Mouse (Mus musculus): ENCODE data around the gene Trnt1.

DNA sequence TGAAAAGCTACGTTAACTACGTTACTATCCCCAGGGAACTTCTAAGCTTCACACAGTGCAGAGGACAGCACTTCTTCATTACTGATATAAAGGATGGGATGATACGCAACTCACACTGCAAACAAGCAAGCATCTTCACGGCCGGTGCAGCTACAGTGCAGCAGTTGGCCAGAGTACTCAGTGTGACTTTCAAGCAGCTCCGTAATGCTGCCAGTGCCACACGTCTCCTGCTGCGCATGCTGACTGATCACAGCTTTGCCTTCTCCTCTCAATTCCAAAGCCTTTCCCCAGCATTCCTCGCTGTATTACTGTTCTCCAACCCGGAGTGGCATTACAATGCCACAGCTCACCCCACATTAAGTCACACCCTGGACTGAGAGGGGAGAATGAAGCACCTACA lies 24.7 kb downstream of the Trnt1 start:
- TF ChIP-seq POLR2A (IDR thresholded peaks at IDR 0.05; ENCODE audit: control insufficient read depth, low read depth, low read length) (no peak), CTCF (IDR thresholded peaks at IDR 0.05; ENCODE audit: control insufficient read depth, insufficient read depth, insufficient replicate concordance, low read depth, low read length) (no peak)
